Mouse (Mus musculus): ENCODE data around the gene Pet117. TPM values are rescaled to one million over a fixed set of nuclear protein-coding genes. Genes with fewer than 3 reads are reported as not detected.
A peak's percentile ranks its signal among the peaks of the same experiment; 100 is the strongest.
"Not testable (repeated sequence)": the region's sequence is repeated elsewhere in the genome, so short reads cannot be mapped to it uniquely, and the experiment has no call there.

Gene Pet117
- polyA plus RNA-seq, 1 experiment from 2014 or later: 3.2 TPM

DNA sequence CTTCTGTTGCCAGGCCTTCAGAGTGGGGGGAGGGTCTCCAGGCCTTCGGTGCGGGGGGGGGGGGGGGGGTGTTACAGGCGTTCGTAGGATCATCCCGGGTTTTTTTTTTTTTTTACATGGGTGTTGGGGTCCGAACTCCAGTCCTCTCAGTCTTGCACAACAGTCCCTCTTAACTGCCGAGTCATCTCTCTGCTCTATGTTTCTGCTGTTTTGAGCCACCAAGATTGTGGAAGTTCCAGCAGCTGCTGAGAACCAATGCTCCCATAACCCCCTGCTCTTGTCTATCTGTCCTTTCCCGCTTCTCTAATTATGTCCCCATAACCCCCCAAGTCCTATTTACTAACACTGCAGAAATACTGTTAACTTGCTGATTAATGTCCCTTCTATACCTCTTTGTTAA is 31.1 kb upstream of the Pet117 start:
- H3K27ac ChIP-seq: no peak overlapping the region
- H3K9ac ChIP-seq: no peak overlapping the region
- WGBS: 69% methylated on average over 7 of the region's 8 CpGs
- H3K36me3 ChIP-seq: no peaks in the 10 kb centered on the region
- H3K4me2 ChIP-seq: no peak overlapping the region
- no peak overlapping the region for H3K4me3 ChIP-seq
- no peak for ATAC-seq (replicated peaks; ENCODE audit: insufficient number of reproducible peaks, insufficient read depth, low FRiP score, low read depth)
- H3K27me3 ChIP-seq: peaks cover 30% of the 10 kb centered on the region
- H3K9me3 ChIP-seq (replicated peaks): no peaks in the 10 kb centered on the region
- H3K4me1 ChIP-seq (replicated peaks): peaks cover 6% of the 10 kb centered on the region

DNA sequence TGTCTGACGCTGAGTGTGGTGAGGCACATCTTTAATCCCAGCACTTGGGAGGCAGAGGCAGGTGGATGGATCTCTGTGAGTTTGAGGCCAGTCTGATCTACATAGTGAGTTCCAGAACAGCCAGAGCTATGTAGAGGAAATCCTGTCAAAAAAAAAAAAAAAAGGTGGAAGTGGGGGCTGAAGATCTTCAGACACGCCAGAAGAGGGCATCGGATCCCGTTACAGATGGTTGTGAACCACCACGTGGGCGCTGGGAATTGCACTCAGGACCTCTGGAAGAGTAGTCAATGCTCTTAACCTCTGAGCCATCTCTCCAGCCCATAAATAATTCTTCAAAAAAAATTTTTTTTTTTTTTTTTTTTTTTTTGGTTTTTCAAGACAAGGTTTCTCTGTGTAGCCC is 30.6 kb upstream of the Pet117 start:
- not testable (repeated sequence) for H3K4me1 ChIP-seq (replicated peaks); H3K36me3 ChIP-seq; H3K9me3 ChIP-seq (replicated peaks); H3K4me3 ChIP-seq; H3K27ac ChIP-seq; H3K4me2 ChIP-seq; H3K9ac ChIP-seq; ATAC-seq (replicated peaks; ENCODE audit: insufficient number of reproducible peaks, insufficient read depth, low FRiP score, low read depth)
- WGBS: 70% methylated on average over 6 of the region's 6 CpGs
- H3K27me3 ChIP-seq: peaks cover 26% of the 10 kb centered on the region

DNA sequence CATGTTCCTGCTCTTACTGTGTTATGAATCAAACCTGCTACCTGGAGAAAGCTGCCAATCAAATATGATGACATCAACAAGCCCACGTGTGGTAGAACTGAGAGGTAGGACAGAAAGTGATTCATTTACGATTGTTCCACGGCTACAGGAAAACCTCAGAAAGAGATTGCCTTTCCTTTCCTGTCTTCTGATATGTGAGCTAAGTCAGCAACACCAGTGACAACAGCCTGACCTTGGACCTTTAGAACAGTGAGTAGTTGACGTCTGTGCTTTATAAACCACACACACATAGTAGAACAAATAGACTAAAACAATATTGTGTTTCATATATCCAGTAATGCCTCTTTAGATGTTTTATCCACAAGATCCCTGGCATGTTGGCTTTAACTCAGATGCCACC is 25.6 kb upstream of the Pet117 start:
- H3K27me3 ChIP-seq: no peaks in the 10 kb centered on the region
- H3K4me3 ChIP-seq: no peak overlapping the region
- H3K9ac ChIP-seq: no peak overlapping the region
- H3K4me2 ChIP-seq: no peak overlapping the region
- H3K27ac ChIP-seq: no peak overlapping the region
- no peaks in the 10 kb centered on the region for H3K9me3 ChIP-seq (replicated peaks)
- ATAC-seq (replicated peaks; ENCODE audit: insufficient number of reproducible peaks, insufficient read depth, low FRiP score, low read depth): no peak
- 59% methylated on average over 4 of the region's 4 CpGs for WGBS
- no peaks in the 10 kb centered on the region for H3K4me1 ChIP-seq (replicated peaks)
- H3K36me3 ChIP-seq: no peaks in the 10 kb centered on the region

DNA sequence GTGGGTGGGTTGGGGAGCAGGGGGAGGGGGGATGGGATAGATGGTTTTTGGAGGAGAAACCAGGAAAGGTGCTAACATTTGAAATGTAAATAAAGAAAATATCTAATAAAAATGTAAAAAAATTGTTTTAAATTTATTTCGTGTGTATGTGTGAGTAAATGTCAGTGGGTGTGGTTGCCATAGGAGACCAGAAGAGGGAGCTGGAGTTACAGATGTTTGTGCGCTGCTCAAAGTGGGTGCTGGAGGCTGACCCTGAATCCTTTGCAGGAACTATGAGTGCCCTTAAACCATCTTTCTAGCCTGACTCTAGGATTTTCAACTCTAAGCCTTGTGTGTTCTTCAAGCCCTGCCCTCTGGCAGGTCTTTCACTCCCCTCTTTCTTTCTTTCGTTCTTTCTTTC is 20.3 kb upstream of the Pet117 start:
- Histone ChIP-seq H3K4me2 (no peak overlapping the region), H3K36me3 (no peaks in the 10 kb centered on the region), H3K4me1 (replicated peaks) (no peaks in the 10 kb centered on the region), H3K27me3 (no peaks in the 10 kb centered on the region), H3K4me3 (no peak overlapping the region), H3K9me3 (replicated peaks) (no peaks in the 10 kb centered on the region), H3K9ac (no peak overlapping the region), H3K27ac (no peak overlapping the region)
- WGBS: 66% methylated on average over 3 of the region's 3 CpGs
- no peak for ATAC-seq (replicated peaks; ENCODE audit: insufficient number of reproducible peaks, insufficient read depth, low FRiP score, low read depth)

DNA sequence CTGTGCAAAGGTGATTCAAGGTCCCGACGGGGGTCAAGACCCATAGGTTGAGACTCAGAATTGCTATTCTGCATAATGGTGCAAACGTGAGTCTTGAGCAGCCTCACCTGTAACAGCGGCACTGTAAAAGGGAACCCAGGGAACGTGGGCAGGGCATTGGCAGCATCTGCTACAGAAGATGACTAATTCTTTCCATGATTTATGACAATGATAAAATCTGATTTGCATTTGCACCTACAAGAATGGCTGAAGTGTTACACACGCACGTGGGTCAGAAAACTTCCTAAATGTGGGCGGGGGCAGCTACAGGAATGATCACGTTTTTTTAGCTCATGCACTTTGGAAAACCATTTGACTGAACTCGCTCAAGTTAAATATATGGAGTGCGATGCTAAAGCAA is 16.0 kb upstream of the Pet117 start:
- H3K36me3 ChIP-seq: no peaks in the 10 kb centered on the region
- H3K27me3 ChIP-seq: no peaks in the 10 kb centered on the region
- no peak overlapping the region for H3K4me3 ChIP-seq
- no peak overlapping the region for H3K4me2 ChIP-seq
- H3K9ac ChIP-seq: no peak overlapping the region
- no peaks in the 10 kb centered on the region for H3K4me1 ChIP-seq (replicated peaks)
- 80% methylated on average over 11 of the region's 11 CpGs for WGBS
- no peak for ATAC-seq (replicated peaks; ENCODE audit: insufficient number of reproducible peaks, insufficient read depth, low FRiP score, low read depth)
- no peak overlapping the region for H3K27ac ChIP-seq
- H3K9me3 ChIP-seq (replicated peaks): no peaks in the 10 kb centered on the region

DNA sequence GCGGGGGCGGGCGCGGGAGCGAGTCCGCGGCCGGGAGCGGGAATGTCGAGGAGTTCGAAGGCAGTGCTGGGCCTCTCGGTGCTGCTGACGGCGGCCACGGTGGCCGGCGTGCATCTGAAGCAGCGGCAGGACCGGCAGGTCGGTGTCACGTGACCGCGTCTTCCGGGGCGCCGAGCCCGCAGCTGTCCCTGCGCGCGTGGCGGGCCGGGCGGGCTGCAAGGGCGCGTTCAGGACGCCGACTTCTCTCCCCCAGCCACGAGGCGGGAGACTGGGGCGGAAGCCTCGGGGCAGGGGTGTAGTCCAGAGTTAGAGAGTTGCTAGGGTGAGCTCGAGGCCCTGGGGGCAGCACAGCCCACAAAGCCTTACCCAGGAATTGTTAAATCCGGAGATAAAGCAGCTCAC is 225 bp downstream of the Pet117 start:
- H3K27ac ChIP-seq: peak overlapping the region; percentile 97
- H3K9ac ChIP-seq: peak overlapping the region; percentile 87
- 0% methylated on average over 42 of the region's 43 CpGs for WGBS
- ATAC-seq (replicated peaks; ENCODE audit: insufficient number of reproducible peaks, insufficient read depth, low FRiP score, low read depth): peak; percentile 84
- H3K9me3 ChIP-seq (replicated peaks): no peaks in the 10 kb centered on the region
- peak overlapping the region; percentile 69 for H3K4me2 ChIP-seq
- H3K4me1 ChIP-seq (replicated peaks): peaks cover 18% of the 10 kb centered on the region
- peaks cover 11% of the 10 kb centered on the region for H3K36me3 ChIP-seq
- H3K27me3 ChIP-seq: no peaks in the 10 kb centered on the region
- H3K4me3 ChIP-seq: peak overlapping the region; percentile 85

DNA sequence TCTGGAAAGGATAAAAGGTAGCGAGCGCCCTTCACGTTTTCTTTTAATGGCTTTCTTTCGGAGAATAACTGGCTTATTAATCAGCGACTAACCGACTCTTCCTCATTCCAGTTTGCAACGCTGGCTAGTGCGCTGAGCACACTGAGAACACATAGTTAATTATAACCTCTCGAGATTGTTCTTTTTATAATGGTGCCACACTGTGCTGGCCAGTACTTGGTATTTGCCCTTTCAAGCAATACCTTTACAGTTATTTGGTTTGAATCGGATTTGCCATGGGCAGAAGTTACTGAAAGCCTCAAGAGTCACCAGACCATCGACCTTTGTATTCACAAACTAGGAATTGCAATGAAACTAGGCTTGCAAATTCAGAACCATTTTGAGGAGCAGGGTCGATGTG is 715 bp downstream of the Pet117 start:
- 1% methylated on average over 12 of the region's 12 CpGs for WGBS
- peak overlapping the region; percentile 85 for H3K4me3 ChIP-seq
- H3K27ac ChIP-seq: peak overlapping the region; percentile 97
- H3K9ac ChIP-seq: peak overlapping the region; percentile 87
- H3K9me3 ChIP-seq (replicated peaks): no peaks in the 10 kb centered on the region
- peaks cover 15% of the 10 kb centered on the region for H3K36me3 ChIP-seq
- ATAC-seq (replicated peaks; ENCODE audit: insufficient number of reproducible peaks, insufficient read depth, low FRiP score, low read depth): peak; percentile 45; the same call in 1 of the 2 replicates
- peak overlapping the region; percentile 69 for H3K4me2 ChIP-seq
- peaks cover 18% of the 10 kb centered on the region for H3K4me1 ChIP-seq (replicated peaks)
- no peaks in the 10 kb centered on the region for H3K27me3 ChIP-seq

DNA sequence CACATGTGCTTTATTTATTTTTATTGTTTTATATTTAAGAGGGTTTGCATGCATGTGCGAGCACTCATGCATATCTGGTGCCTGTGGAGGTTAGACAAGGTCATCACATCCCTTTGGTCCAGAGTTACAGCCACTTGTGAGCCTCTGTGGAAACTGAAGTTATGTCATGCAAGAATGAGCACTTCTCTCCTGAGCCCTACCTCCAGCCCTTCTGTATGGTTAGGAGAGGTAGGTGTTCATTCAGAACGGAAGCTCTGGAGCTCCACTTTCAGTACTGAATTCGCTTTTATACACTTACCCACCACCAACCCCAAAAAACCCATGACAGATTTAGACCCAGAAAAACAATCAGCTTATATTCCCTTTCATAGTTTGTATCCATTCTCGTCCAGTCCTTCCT is 2.8 kb downstream of the Pet117 start:
- peaks cover 30% of the 10 kb centered on the region for H3K36me3 ChIP-seq
- ATAC-seq (replicated peaks; ENCODE audit: insufficient number of reproducible peaks, insufficient read depth, low FRiP score, low read depth): no peak
- H3K27ac ChIP-seq: no peak overlapping the region
- WGBS: 75% methylated on average over 4 of the region's 4 CpGs
- no peaks in the 10 kb centered on the region for H3K27me3 ChIP-seq
- no peak overlapping the region for H3K4me3 ChIP-seq
- H3K9me3 ChIP-seq (replicated peaks): no peaks in the 10 kb centered on the region
- peaks cover 18% of the 10 kb centered on the region for H3K4me1 ChIP-seq (replicated peaks)
- H3K9ac ChIP-seq: no peak overlapping the region
- no peak overlapping the region for H3K4me2 ChIP-seq

DNA sequence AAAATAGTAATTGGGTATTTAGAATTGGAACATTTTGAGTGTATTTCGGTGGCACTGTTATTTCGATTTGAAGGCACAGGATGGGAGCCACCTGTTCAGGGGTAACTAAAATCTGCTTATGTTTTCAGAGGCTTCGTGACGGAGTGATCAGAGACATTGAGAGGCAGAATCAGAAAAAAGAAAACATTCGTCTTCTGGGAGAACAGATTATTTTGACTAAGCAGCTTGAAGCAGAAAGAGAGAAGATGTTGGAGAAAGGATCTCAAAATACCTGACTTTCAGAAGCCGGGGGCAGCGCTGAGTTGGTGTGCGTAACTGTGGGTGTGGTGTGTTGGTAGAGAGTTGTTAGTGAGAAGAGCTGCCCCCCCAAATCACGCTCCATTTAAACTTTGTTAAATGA is 4.3 kb downstream of the Pet117 start:
- Histone ChIP-seq H3K9me3 (replicated peaks) (no peaks in the 10 kb centered on the region), H3K4me1 (replicated peaks) (peaks cover 18% of the 10 kb centered on the region), H3K27me3 (no peaks in the 10 kb centered on the region), H3K27ac (no peak overlapping the region), H3K4me3 (no peak overlapping the region), H3K36me3 (peaks cover 36% of the 10 kb centered on the region), H3K9ac (no peak overlapping the region), H3K4me2 (no peak overlapping the region)
- ATAC-seq (replicated peaks; ENCODE audit: insufficient number of reproducible peaks, insufficient read depth, low FRiP score, low read depth): no peak
- WGBS: 90% methylated on average over 9 of the region's 9 CpGs

DNA sequence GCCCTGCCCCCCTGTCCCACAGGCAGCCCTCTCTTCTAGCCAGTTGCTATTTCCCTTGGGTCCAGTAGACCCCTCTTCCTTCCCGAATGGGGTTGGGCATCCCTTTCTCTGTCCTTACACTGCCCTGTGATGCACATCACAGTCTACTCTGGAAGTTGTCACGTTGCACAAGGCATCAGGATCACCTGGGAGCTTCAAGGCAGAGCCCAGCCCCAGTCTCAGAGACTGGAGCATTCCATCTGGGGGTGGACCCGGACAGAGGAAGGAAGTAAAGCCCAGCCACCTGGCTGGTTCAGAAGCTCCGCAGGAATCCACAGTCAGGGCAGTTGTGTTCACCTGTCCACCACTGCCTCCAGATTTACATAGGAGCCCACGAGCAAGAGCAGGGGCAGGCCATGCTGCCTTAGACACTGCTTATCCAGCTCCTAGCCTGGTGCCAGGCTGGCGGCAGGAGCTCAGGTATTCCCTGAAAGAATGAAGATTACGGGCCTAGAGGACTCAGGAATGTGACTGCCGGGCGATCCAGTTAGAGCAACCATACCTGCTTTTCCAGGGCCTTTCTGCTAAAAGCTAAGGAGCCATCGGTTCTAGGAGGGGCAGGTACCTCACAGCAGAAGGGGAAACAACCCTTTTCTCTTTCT is 6.4 kb downstream of the Pet117 start:
- Histone ChIP-seq H3K36me3 (peaks cover 49% of the 10 kb centered on the region), H3K27me3 (no peaks in the 10 kb centered on the region), H3K27ac (no peak overlapping the region), H3K9ac (no peak overlapping the region), H3K4me1 (replicated peaks) (peaks cover 14% of the 10 kb centered on the region), H3K4me2 (no peak overlapping the region), H3K9me3 (replicated peaks) (no peaks in the 10 kb centered on the region), H3K4me3 (no peak overlapping the region)
- no peak for ATAC-seq (replicated peaks; ENCODE audit: insufficient number of reproducible peaks, insufficient read depth, low FRiP score, low read depth)
- WGBS: 86% methylated on average over 10 of the region's 10 CpGs

DNA sequence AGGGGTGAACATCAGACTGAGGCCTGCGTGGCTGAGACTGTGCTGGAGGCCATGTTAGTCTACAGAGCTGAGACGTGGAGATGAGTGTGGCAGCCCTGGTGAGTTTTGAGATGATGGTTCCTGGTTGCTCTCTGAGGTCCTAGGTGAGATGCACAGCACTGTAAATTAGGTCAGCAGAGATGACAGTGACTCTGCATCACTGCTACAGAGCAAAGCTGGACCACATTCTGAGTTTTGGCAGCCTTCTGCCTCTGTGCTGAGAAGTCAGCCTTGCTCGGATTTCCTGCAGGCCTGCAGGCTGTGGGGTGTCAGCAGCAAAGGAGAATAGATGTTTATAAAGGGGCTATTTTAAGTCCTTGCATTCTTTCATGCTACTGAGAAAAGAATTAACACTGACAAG is 12.5 kb downstream of the Pet117 start:
- no peak for ATAC-seq (replicated peaks; ENCODE audit: insufficient number of reproducible peaks, insufficient read depth, low FRiP score, low read depth)

DNA sequence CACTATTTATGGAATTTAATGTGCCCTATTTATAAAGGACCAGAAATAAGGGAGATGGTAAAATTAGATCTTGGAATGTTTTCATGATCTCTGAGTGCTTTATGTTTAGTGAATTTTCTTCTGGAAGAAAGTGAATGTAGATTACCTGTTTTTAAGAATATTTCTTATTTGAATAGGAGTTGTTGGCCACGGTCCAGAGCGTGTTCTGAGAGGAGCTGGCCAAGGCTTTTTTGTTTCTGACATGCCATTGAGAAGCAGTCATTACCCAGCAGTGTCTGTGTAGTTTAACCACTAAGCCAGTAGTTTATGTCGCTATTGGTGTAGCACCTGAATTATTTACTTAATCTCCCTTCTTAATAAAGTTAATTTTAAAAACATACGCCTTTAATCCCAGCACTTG is 12.9 kb downstream of the Pet117 start:
- Histone ChIP-seq H3K4me3 (no peak overlapping the region), H3K27me3 (no peaks in the 10 kb centered on the region), H3K36me3 (peaks cover 62% of the 10 kb centered on the region), H3K27ac (no peak overlapping the region), H3K9me3 (replicated peaks) (no peaks in the 10 kb centered on the region), H3K4me1 (replicated peaks) (peaks cover 7% of the 10 kb centered on the region), H3K4me2 (no peak overlapping the region), H3K9ac (no peak overlapping the region)
- ATAC-seq (replicated peaks; ENCODE audit: insufficient number of reproducible peaks, insufficient read depth, low FRiP score, low read depth): no peak
- 83% methylated on average over 4 of the region's 4 CpGs for WGBS

More for the DNA sequence above, 12.5 kb downstream of the Pet117 start:
- H3K27ac ChIP-seq: no peak overlapping the region; the same call in 1 of the 2 replicates
- peaks cover 62% of the 10 kb centered on the region for H3K36me3 ChIP-seq
- H3K9me3 ChIP-seq (replicated peaks): no peaks in the 10 kb centered on the region
- H3K27me3 ChIP-seq: no peaks in the 10 kb centered on the region
- no peak overlapping the region for H3K4me2 ChIP-seq
- H3K9ac ChIP-seq: no peak overlapping the region
- WGBS: 68% methylated on average over 3 of the region's 3 CpGs
- peaks cover 7% of the 10 kb centered on the region for H3K4me1 ChIP-seq (replicated peaks)
- no peak overlapping the region for H3K4me3 ChIP-seq
